Comparison of ENCODE assay signal across 26 mouse cellular contexts in the genomic region with DNA sequence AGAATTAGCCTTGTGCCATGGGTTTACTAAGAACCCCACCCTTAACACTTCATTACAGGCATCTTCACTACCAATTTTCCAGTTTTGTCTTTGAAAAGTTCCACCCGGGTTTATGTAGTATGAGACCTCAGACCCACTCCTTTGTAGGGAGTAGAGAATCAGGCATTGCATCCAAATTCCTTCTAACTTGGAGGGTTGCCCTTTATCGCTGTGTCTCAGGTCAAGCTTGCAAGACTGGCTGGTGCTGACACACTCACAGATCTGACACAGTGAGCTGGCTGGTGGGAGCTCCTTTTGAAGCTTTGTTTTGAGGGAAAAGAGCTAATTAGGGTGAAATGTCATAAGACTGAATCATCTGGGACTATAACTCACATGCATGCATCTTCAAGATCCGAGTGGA. TPM values are rescaled to one million over a fixed set of nuclear protein-coding genes. Genes with fewer than 3 reads are reported as not detected.
A peak's percentile ranks its signal among the peaks of the same experiment; 100 is the strongest.
DNase-seq lines count a peak whose midpoint lies in the region; ATAC-seq and TF ChIP-seq lines count a peak whose summit lies in the region.
"Had no signal": no experiment of that assay in that cellular context is flagged by ENCODE, and none has a peak within 500 bp of the region (broad histone marks: within the 10 kb centered on the region; RNA-seq: fewer than 3 reads in every experiment).

No protein-coding gene starts in this region.

- intact Hi-C loops in gastrocnemius, adult 2 months (cut with DNase I), result no loop called here

- H3K9me3 ChIP-seq in forebrain, embryonic 12.5 days, result no peaks in the 10 kb centered on the region
- H3K9me3 ChIP-seq: embryonic facial prominence, embryonic 13.5 days; embryonic facial prominence, embryonic 15.5 days; G1E had no signal

- ATAC-seq in forebrain, embryonic 12.5 days (ENCODE audit: low FRiP score), result no peak
- ATAC-seq: activated CD4-positive, CD25-positive, alpha-beta regulatory T cell, adult 4 months; CD4-positive, CD25-positive, alpha-beta regulatory T cell, adult 4 months; forebrain, embryonic 14.5 days; forebrain, embryonic 16.5 days; Patski had no signal

- H3K4me3 ChIP-seq in gastrocnemius, adult 2 months, result no peak overlapping the region
- H3K4me3 ChIP-seq in forebrain, embryonic 12.5 days (replicated peaks), result no peak overlapping the region
- H3K4me3 ChIP-seq: embryonic facial prominence, embryonic 13.5 days; embryonic facial prominence, embryonic 15.5 days; erythroblast, embryonic 14.5 days had no signal

- TF ChIP-seq CTCF in gastrocnemius, adult 2 months (IDR thresholded peaks at IDR 0.05), result no peak

- no peaks in the 10 kb centered on the region for H3K36me3 ChIP-seq in forebrain, embryonic 12.5 days (replicated peaks)
- H3K36me3 ChIP-seq: embryonic facial prominence, embryonic 13.5 days; embryonic facial prominence, embryonic 15.5 days had no signal

- H3K27me3 ChIP-seq in forebrain, embryonic 12.5 days, result no peaks in the 10 kb centered on the region
- H3K27me3 ChIP-seq: CH12.LX; embryonic facial prominence, embryonic 13.5 days; embryonic facial prominence, embryonic 15.5 days; Patski had no signal

- DNase-seq in 3T3-L1 (ENCODE audit: low read depth, low spot score), result peak; percentile 21
- DNase-seq in Muller cell, postnatal 12 days (ENCODE audit: inconsistent ontology term), result peak; percentile 82
- DNase-seq in adipocyte (ENCODE audit: low spot score), result peak; percentile 58
- DNase-seq in adrenal gland, adult 8-10 months, result no peak
- DNase-seq in gastrocnemius, adult 2 months, result no peak
- DNase-seq: adrenal gland, adult 2 months; adrenal gland, postnatal 14 days; adrenal gland, postnatal 36 days; B cell, adult 2 months; cerebellum, adult 11-12 months; cerebellum, adult 2 months; cerebellum, adult 9-11 months; cerebellum, postnatal 14 days; cerebellum, postnatal 36 days; embryo, embryonic 11 days had no signal

- WGBS in forebrain, embryonic 12.5 days, result 79% methylated on average over 3 of the region's 3 CpGs

- H3K4me2 ChIP-seq in forebrain, embryonic 12.5 days, result no peak overlapping the region
- H3K4me2 ChIP-seq: embryonic facial prominence, embryonic 13.5 days; embryonic facial prominence, embryonic 15.5 days had no signal

- H3K4me1 ChIP-seq in forebrain, embryonic 12.5 days, result no peaks in the 10 kb centered on the region
- H3K4me1 ChIP-seq: embryonic facial prominence, embryonic 15.5 days had no signal

- no peak overlapping the region for H3K27ac ChIP-seq in gastrocnemius, adult 2 months
- H3K27ac ChIP-seq in forebrain, embryonic 12.5 days, result no peak overlapping the region
- H3K27ac ChIP-seq: embryonic facial prominence, embryonic 13.5 days; embryonic facial prominence, embryonic 15.5 days had no signal

- H3K9ac ChIP-seq in forebrain, embryonic 12.5 days, result no peak overlapping the region
- H3K9ac ChIP-seq: embryonic facial prominence, embryonic 13.5 days; embryonic facial prominence, embryonic 15.5 days had no signal

RNA-seq across cellular contexts. Expression of a gene that starts 48.5 kb away (rescaled TPM):
- 1 to 10 TPM; 1.9 to 3.4 (median 2.9) TPM for total RNA-seq in adrenal gland, adult 8-10 months (2022)
- under 1 TPM; 0.56 to 0.81 TPM for total RNA-seq in gastrocnemius, adult 2 months (2021)
- polyA plus RNA-seq in forebrain, embryonic 12.5 days (2016; fragmentation: Nextera tagmentation; extraction: Ambion mirVana), result 11.0 and 13.2 TPM in 2 replicates
- polyA plus RNA-seq: Patski had no signal

Comparison
In these comparisons a context has a peak if more than half of its experiments do, and no peak if none do; other contexts are left out.
1. DNase-seq: peak in 3T3-L1 (single experiment), Muller cell, postnatal 12 days (single experiment) and adipocyte (single experiment); none in adrenal gland, adult 8-10 months (single experiment) and gastrocnemius, adult 2 months (single experiment).